Mouse (Mus musculus) kidney, adult 8-10 months (tissue): Measurements from ENCODE around the gene Lrrc34.

Experiments used
- DNase-seq, 2 experiments: peaks; one replicate each; pipeline ENCODE4 v3.0.0; 2022

The Lrrc34 gene

DNA sequence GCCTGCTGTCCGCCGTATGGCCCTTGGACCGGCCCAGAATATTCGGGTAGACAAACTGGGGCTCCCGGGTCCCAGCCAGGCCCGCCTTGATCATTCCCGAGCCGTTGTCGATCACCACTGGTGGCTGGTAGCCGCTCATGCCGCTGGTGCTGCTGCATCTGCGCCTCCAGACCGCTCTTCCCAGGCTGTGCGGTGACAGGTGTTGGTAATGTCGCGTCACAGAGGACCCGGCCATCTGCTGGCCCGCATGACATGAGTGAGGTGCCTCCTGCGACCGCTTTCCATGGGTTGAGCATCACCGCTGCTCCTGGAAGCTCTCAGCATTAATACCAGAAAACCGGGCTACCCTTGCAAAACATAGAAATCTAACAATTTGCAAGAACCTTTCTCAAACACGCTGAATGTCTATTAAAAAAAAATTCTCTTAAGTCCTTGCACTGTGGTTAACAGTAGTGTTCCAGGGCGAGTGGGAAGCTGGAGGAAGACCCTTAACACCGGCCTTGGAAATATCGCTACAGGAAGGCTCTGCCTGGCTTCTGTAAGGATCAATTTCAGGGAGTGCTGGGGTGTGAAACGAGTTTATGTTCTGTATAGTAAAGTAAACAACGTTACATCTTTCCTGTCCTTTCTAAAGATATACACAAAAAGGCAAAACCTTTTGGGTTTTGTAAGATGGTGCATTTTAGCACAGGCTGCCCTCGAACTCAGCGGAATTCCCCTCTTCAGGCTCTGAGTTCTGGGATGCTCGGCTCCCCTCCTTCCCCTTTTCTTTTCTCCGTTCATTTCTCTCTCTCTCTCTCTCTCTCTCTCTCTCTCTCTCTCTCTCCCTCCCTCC, 47.7 kb downstream of the Lrrc34 start, which contains the start of gene Actrt3:
Gene Actrt3, minus strand, starts transcription at position 229 of the 835 bp plus-strand sequence.
- no peak for DNase-seq

DNA sequence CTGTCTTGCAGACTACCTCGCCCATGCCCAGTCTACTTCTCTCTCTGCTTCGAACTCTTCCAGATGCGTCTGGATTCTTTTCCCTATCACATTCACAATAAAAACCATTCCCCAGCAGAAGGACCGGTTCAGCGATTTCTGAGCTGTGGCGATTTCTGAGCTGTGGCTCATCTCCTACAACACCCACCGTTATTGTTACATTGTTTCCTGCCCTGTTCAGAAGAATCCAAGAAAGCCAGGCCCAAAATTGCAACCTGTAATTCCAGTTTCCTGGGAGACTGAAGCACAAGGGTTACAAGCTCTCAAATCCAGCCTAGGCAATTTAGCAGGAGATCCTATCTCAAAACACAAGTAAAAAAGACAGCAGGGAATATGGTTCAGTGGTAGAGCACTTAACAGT, 50.4 kb downstream of the Lrrc34 start:
- DNase-seq, result no peak

DNA sequence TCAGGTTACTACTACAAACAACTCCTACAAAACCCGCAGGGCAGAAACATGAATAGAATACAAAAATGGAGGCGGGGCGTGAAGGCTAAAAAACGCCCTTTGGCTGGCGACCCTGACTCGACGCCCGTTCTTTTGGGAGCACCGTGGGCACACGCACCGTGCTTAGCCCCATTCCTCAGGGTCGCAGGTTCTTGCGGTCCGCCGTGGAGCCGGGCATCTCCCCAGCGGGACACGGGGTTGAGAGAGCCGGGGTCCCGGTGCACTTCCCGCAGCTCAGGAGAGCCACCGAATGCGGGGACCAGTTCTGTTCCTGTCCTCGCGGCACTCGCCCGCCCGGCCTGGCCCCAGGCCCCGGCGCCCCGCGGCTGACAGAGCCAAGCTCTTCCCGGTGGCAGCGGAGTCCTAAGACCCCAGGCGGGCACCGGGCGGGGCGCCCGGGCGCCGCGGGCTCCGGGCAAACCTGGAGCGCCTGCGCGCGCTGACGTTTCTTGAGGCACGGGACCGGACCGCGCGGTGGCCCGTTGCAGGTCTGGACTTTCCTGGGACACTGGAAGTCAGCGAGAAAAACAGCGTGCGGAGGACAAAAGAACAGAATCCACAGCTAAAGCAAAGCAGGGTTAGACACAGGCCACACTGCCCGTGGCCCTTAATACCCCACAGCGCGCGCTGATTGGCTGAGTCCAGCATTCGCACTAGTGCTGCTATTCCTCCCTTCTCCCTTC, 52.4 kb downstream of the Lrrc34 start:
- peak; percentile 38 to 49 for DNase-seq

DNA sequence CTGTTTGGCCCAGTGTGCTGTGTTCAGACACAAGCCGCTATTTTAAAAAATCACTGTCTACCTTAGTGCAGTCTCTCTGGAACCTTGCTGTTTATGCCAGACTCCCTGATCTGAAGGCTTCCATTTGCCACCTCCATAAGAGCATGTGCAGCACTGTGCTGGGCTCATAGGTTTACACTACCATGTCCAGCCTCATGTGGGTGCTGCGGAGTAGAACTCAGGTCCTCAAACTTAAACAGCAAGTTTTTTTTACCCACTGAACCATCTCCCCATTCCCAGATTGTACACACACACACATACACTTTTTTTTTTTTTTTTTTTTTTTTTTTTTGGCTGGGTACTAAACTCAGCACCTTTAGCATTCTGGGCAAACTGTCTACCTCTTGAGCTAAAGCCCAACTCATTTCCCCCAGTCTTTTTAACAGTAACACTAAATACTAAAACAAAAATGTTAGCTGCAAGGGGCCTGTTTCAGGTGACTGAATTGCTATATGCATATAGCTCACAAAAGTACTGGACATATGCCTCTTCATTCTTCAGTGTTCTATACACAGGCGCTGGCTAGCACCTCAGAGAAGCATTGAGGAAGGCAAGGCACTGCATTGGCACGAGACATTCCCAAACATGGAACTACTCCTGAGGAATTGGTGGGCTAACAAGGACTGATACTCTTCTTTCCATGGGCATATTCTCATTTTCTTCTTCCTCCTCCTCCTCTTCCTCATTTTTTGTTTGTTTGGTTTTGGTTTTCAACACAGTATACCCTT, 53.8 kb downstream of the Lrrc34 start:
- DNase-seq, result peak in 1 of 2 experiments; percentile 46

DNA sequence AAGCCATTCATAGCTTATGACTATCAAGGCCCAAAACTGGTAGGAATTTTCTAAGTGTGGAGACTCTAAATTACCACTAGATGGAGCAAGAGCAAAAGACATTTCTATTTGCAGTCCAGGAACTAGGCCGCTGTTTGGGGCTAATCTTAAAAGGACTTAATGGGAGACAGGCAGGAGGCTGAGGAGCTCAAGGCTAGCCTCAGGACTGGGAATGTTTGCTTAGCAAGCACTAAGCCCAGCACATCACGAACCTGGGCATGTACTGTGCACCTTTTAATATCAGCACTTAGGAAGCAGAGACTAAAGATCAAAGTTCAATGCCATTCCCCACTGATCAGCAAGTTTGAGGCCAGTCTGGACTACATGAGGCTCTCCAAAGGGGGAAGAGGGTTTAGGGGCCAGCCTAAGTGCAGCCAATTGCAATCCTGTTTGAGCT, 55.2 kb downstream of the Lrrc34 start:
- DNase-seq, result peak; percentile 80 to 87

DNA sequence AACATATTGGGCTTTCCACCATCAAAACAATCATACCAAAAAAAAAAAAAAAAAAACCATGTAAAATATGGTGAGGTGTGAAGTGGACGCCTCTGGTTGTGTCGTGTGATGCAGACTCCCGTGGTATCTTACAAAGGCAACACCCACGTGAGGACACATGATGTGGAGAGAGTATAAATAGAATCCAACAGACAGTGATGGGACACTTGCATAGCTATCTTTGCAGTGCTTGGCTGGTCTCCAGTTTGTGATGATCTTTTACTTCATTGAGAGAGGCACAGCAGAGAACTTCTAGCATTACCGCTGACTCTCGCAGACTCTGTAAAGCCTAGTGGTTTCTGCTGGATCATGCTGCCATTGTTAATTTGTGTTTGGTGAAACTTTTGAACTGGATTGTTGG, 58.8 kb downstream of the Lrrc34 start:
- no peak for DNase-seq
